Comparison of ENCODE assay signal across 15 mouse cellular contexts in genomic region chr16:86586044-86586443, GRCm38 (mm10).
DNase-seq lines count a peak whose midpoint lies in the region; ATAC-seq and TF ChIP-seq lines count a peak whose summit lies in the region.
"Had no signal": no experiment of that assay in that cellular context is flagged by ENCODE, and none has a peak within 500 bp of the region (broad histone marks: within the 10 kb centered on the region; RNA-seq: fewer than 3 reads in every experiment).

No protein-coding gene starts in this region.

- no peak for TF ChIP-seq EP300 in liver, postnatal 0 days (IDR thresholded peaks at IDR 0.05; ENCODE audit: low read depth)

- H3K4me3 ChIP-seq in liver, adult 2 months (ENCODE audit: insufficient read depth, low read depth, low read length): no peak overlapping the region
- no peak overlapping the region for H3K4me3 ChIP-seq in liver, postnatal 0 days (ENCODE audit: low read depth, low read length)
- H3K4me3 ChIP-seq in forebrain, embryonic 14.5 days (ENCODE audit: low read depth, low read length): no peak overlapping the region
- H3K4me3 ChIP-seq: embryonic facial prominence, embryonic 15.5 days; intestine, embryonic 15.5 days; midbrain, embryonic 15.5 days; neural tube, embryonic 13.5 days had no signal

- H3K79me2 ChIP-seq in liver, adult 2 months (ENCODE audit: control insufficient read depth, insufficient read depth, low read length): no peaks in the 10 kb centered on the region

- no peak overlapping the region for H3K4me2 ChIP-seq in liver, postnatal 0 days (ENCODE audit: low read depth, low read length)
- H3K4me2 ChIP-seq in forebrain, embryonic 14.5 days (ENCODE audit: low read length): no peak overlapping the region
- H3K4me2 ChIP-seq: embryonic facial prominence, embryonic 15.5 days; intestine, embryonic 15.5 days; midbrain, embryonic 15.5 days; neural tube, embryonic 13.5 days had no signal

- 72% methylated on average over 4 of the region's 4 CpGs for WGBS in liver, adult 2 months
- 83% methylated on average over 4 of the region's 4 CpGs for WGBS in liver, postnatal 0 days (ENCODE audit: insufficient replicate concordance)
- WGBS in forebrain, embryonic 14.5 days: 79% methylated on average over 4 of the region's 4 CpGs

- H3K9ac ChIP-seq in liver, adult 2 months (ENCODE audit: low read depth, low read length): no peak overlapping the region
- H3K9ac ChIP-seq in liver, postnatal 0 days (replicated peaks): no peak overlapping the region
- no peak overlapping the region for H3K9ac ChIP-seq in forebrain, embryonic 14.5 days (ENCODE audit: low read length)
- H3K9ac ChIP-seq: embryonic facial prominence, embryonic 15.5 days; intestine, embryonic 15.5 days; midbrain, embryonic 15.5 days; neural tube, embryonic 13.5 days had no signal

- H3K9me3 ChIP-seq in liver, postnatal 0 days (ENCODE audit: low read length): no peaks in the 10 kb centered on the region
- H3K9me3 ChIP-seq in forebrain, embryonic 14.5 days (replicated peaks; ENCODE audit: control insufficient read depth, low read length): no peaks in the 10 kb centered on the region
- H3K9me3 ChIP-seq: embryonic facial prominence, embryonic 15.5 days; intestine, embryonic 15.5 days; midbrain, embryonic 15.5 days; neural tube, embryonic 13.5 days had no signal

- H3K4me1 ChIP-seq in liver, adult 2 months (ENCODE audit: control insufficient read depth, insufficient read depth, low read length): no peaks in the 10 kb centered on the region
- H3K4me1 ChIP-seq in liver, postnatal 0 days (ENCODE audit: insufficient read depth): no peaks in the 10 kb centered on the region
- no peaks in the 10 kb centered on the region for H3K4me1 ChIP-seq in forebrain, embryonic 14.5 days (ENCODE audit: control insufficient read depth, insufficient read depth, low read length)
- H3K4me1 ChIP-seq: embryonic facial prominence, embryonic 15.5 days; intestine, embryonic 15.5 days; midbrain, embryonic 15.5 days; neural tube, embryonic 13.5 days had no signal

- no peaks in the 10 kb centered on the region for H3K36me3 ChIP-seq in liver, adult 2 months (ENCODE audit: control insufficient read depth, insufficient read depth, low read length)
- H3K36me3 ChIP-seq in liver, postnatal 0 days (replicated peaks; ENCODE audit: insufficient read depth, low read length): no peaks in the 10 kb centered on the region
- no peaks in the 10 kb centered on the region for H3K36me3 ChIP-seq in forebrain, embryonic 14.5 days (ENCODE audit: control insufficient read depth, insufficient read depth, low read length)
- H3K36me3 ChIP-seq: embryonic facial prominence, embryonic 15.5 days; intestine, embryonic 15.5 days; midbrain, embryonic 15.5 days; neural tube, embryonic 13.5 days had no signal

- TF ChIP-seq CTCF in liver, adult 2 months (IDR thresholded peaks at IDR 0.05; ENCODE audit: low read depth, low read length): no peak
- TF ChIP-seq CTCF in liver, postnatal 0 days (IDR thresholded peaks at IDR 0.05; ENCODE audit: low read depth): no peak

- no peak for ATAC-seq in liver, postnatal 0 days
- no peak for ATAC-seq in forebrain, embryonic 14.5 days
- ATAC-seq: CD4-positive, CD25-positive, alpha-beta regulatory T cell, adult 4 months; intestine, embryonic 15.5 days; midbrain, embryonic 15.5 days had no signal

- peak; percentile 39 for DNase-seq in gastrocnemius, adult 18-20 months (ENCODE audit: low spot score)
- DNase-seq in gastrocnemius, postnatal 4 days (ENCODE audit: low spot score in 2 of 2): no peak
- DNase-seq in liver, adult 2 months (ENCODE audit: extremely low read depth, low read depth, low spot score): peak; percentile 18
- no peak for DNase-seq in liver, postnatal 0 days
- DNase-seq in gastrocnemius, postnatal 36 days: peak; percentile 15 to 21
- DNase-seq in lung, postnatal 25 days (ENCODE audit: low spot score): peak; percentile 53
- DNase-seq in spleen, postnatal 4 days (ENCODE audit: low spot score in 2 of 2): no peak
- no peak for DNase-seq in forebrain, embryonic 14.5 days (ENCODE audit: low spot score)
- DNase-seq: kidney, postnatal 4 days had no signal

- H3K27me3 ChIP-seq in liver, adult 2 months (ENCODE audit: control insufficient read depth, insufficient read depth, low read length): no peaks in the 10 kb centered on the region
- no peaks in the 10 kb centered on the region for H3K27me3 ChIP-seq in liver, postnatal 0 days (ENCODE audit: insufficient read depth, low read length)
- H3K27me3 ChIP-seq in forebrain, embryonic 14.5 days (replicated peaks; ENCODE audit: control insufficient read depth, insufficient read depth, low read length): no peaks in the 10 kb centered on the region
- H3K27me3 ChIP-seq: embryonic facial prominence, embryonic 15.5 days; intestine, embryonic 15.5 days; midbrain, embryonic 15.5 days; neural tube, embryonic 13.5 days had no signal

- no peak overlapping the region for H3K27ac ChIP-seq in liver, adult 2 months (replicated peaks; ENCODE audit: insufficient read depth, low read depth, low read length)
- no peak overlapping the region for H3K27ac ChIP-seq in liver, postnatal 0 days (ENCODE audit: low read depth)
- H3K27ac ChIP-seq in forebrain, embryonic 14.5 days (ENCODE audit: low read depth, low read length): no peak overlapping the region
- H3K27ac ChIP-seq: embryonic facial prominence, embryonic 15.5 days; intestine, embryonic 15.5 days; macrophage; midbrain, embryonic 15.5 days; neural tube, embryonic 13.5 days had no signal

- intact Hi-C loops in gastrocnemius, postnatal 36 days (cut with DNase I): no loop called here

- TF ChIP-seq POLR2A in liver, adult 2 months (IDR thresholded peaks at IDR 0.05; ENCODE audit: extremely low read depth, insufficient read depth, low read length): no peak

Comparison
In these comparisons a context has a peak if more than half of its experiments do, and no peak if none do; other contexts are left out.
1. DNase-seq: peak in gastrocnemius, adult 18-20 months (single experiment), liver, adult 2 months (single experiment), gastrocnemius, postnatal 36 days (2 of 2) and lung, postnatal 25 days (single experiment); none in gastrocnemius, postnatal 4 days (0 of 2), liver, postnatal 0 days (single experiment), spleen, postnatal 4 days (0 of 2) and forebrain, embryonic 14.5 days (single experiment).